Mouse (Mus musculus) urinary bladder, adult 2 months (tissue): ENCODE results near the gene Nhlrc3. TPM values are rescaled to one million over a fixed set of nuclear protein-coding genes. Genes with fewer than 3 reads are reported as not detected.

Experiments used
- DNase-seq: peaks from one replicate; pipeline ENCODE4 v3.0.0; 2022; ENCODE audit warnings: low spot score
- polyA plus RNA-seq: library from polyadenylated mRNA; depleted of rRNA; stranded (reverse); fragments of >200 nt; gene quantifications from 2 replicates; pipeline ENCODE4 v1.2.3, GENCODE M21; 2012; rRNA removed

Nhlrc3 gene
- polyA plus RNA-seq = 9.4 and 11.5 TPM in 2 replicates

GRCm38 (mm10) chr3:53463046-53463764 lies at the start of gene Nhlrc3, which contains the start of gene Proser1:
TSS of gene Nhlrc3 (minus strand) at chr3:53463332.
TSS of gene Proser1 (plus strand) at chr3:53463666.
- DNase-seq = peak; percentile 94

- no peak for DNase-seq
Measured at GRCm38 (mm10) chr3:53502428-53502827, 39.3 kb upstream of the Nhlrc3 start.

- no peak for DNase-seq
Measured at GRCm38 (mm10) chr3:53498351-53498905, 35.3 kb upstream of the Nhlrc3 start.

- no peak for DNase-seq
Measured at GRCm38 (mm10) chr3:53488353-53488752, 25.2 kb upstream of the Nhlrc3 start, which contains the start of gene Stoml3. TSS of gene Stoml3 (plus strand) at chr3:53488653.

GRCm38 (mm10) chr3:53486996-53487576 lies 24.0 kb upstream of the Nhlrc3 start:
- DNase-seq = no peak

- no peak for DNase-seq
Measured at GRCm38 (mm10) chr3:53486561-53486960, 23.4 kb upstream of the Nhlrc3 start.

GRCm38 (mm10) chr3:53483414-53484059 lies 20.4 kb upstream of the Nhlrc3 start:
- DNase-seq = no peak

- DNase-seq = no peak
Measured at GRCm38 (mm10) chr3:53478419-53479046, 15.4 kb upstream of the Nhlrc3 start.

GRCm38 (mm10) chr3:53477468-53477867 lies 14.3 kb upstream of the Nhlrc3 start:
- DNase-seq = no peak

- no peak for DNase-seq
Measured at GRCm38 (mm10) chr3:53475889-53476288, 12.8 kb upstream of the Nhlrc3 start.

GRCm38 (mm10) chr3:53474179-53474578 lies 11.0 kb upstream of the Nhlrc3 start:
- no peak for DNase-seq

- no peak for DNase-seq
Measured at GRCm38 (mm10) chr3:53472061-53472460, 8.9 kb upstream of the Nhlrc3 start.

- DNase-seq = no peak
Measured at GRCm38 (mm10) chr3:53469650-53470049, 6.5 kb upstream of the Nhlrc3 start.

- no peak for DNase-seq
Measured at GRCm38 (mm10) chr3:53467356-53467755, 4.2 kb upstream of the Nhlrc3 start.

- no peak for DNase-seq
Measured at GRCm38 (mm10) chr3:53466481-53466880, 3.3 kb upstream of the Nhlrc3 start.

GRCm38 (mm10) chr3:53465330-53465729 lies 2.2 kb upstream of the Nhlrc3 start:
- DNase-seq = no peak

GRCm38 (mm10) chr3:53464146-53464698 lies 1.1 kb upstream of the Nhlrc3 start:
- DNase-seq = no peak

- DNase-seq = no peak
Measured at GRCm38 (mm10) chr3:53463765-53464114, 608 bp upstream of the Nhlrc3 start.

GRCm38 (mm10) chr3:53462701-53463045 lies 459 bp downstream of the Nhlrc3 start:
- no peak for DNase-seq

- DNase-seq = no peak
Measured at GRCm38 (mm10) chr3:53460106-53460505, 3.0 kb downstream of the Nhlrc3 start.

GRCm38 (mm10) chr3:53457750-53458149 lies 5.4 kb downstream of the Nhlrc3 start:
- no peak for DNase-seq

- DNase-seq = no peak
Measured at GRCm38 (mm10) chr3:53454984-53455383, 8.1 kb downstream of the Nhlrc3 start.
